Mouse (Mus musculus) erythroblast, embryonic 14.5 days (primary cell): ENCODE measurements around the gene Lrig1.

Source experiments
- GATA1 ChIP-seq: IDR thresholded peaks from 2 replicates; pipeline ENCODE4 v1.6.1; 2012; ENCODE audit warnings: low read length, inconsistent platforms, mixed read lengths
- TAL1 ChIP-seq: IDR thresholded peaks from 3 replicates; pipeline ENCODE4 v1.6.1; 2012; ENCODE audit warnings: low read length, inconsistent platforms, mixed read lengths

GRCm38 (mm10) chr6:94714815-94715644 is 15.1 kb upstream of the Lrig1 start:
- TF ChIP-seq GATA1 = no peak
- TF ChIP-seq TAL1 = no peak
